Mouse (Mus musculus) kidney, embryonic 16.5 days (tissue): ENCODE data around the gene AI854703. TPM values are rescaled to one million over a fixed set of nuclear protein-coding genes. Genes with fewer than 3 reads are reported as not detected.

Source experiments
- ATAC-seq: fragments of 200-750 bp; cut with Nextera tagmentation; 2 replicates; pipeline ENCODE4 v1.8.0; 2017; ENCODE audit warnings: moderate TSS enrichment; ENCODE audit not compliant: low FRiP score, low TSS enrichment
- H3K27ac ChIP-seq: fragments of 300-500 bp; sonication (generic); 2 replicates; pipeline ENCODE4 v1.5.1; 2014; ENCODE audit warnings: low read length
- H3K27me3 ChIP-seq: fragments of 300-500 bp; sonication (generic); 2 replicates; pipeline ENCODE4 v1.6.1; 2014; ENCODE audit warnings: low read length, control low read depth, mixed read lengths; ENCODE audit not compliant: insufficient read depth
- H3K36me3 ChIP-seq: fragments of 300-500 bp; sonication (generic); 2 replicates; pipeline ENCODE4 v1.6.1; 2014; ENCODE audit warnings: low read length, control low read depth, mixed read lengths; ENCODE audit not compliant: insufficient read depth
- H3K4me1 ChIP-seq: fragments of 300-500 bp; sonication (generic); 2 replicates; pipeline ENCODE4 v1.6.1; 2014; ENCODE audit warnings: low read length, control low read depth, mixed read lengths; ENCODE audit not compliant: insufficient read depth
- H3K4me2 ChIP-seq: fragments of 300-500 bp; sonication (generic); replicated peaks from 2 replicates; pipeline ENCODE4 v1.6.1; 2014; ENCODE audit warnings: low read depth, low read length
- H3K4me3 ChIP-seq: fragments of 300-500 bp; sonication (generic); 2 replicates; pipeline ENCODE4 v1.5.1; 2014; ENCODE audit warnings: mild to moderate bottlenecking, low read length
- H3K9ac ChIP-seq: fragments of 300-500 bp; sonication (generic); replicated peaks from 2 replicates; pipeline ENCODE4 v1.6.1; 2014; ENCODE audit warnings: low read length
- H3K9me3 ChIP-seq: fragments of 300-500 bp; sonication (generic); 2 replicates; pipeline ENCODE4 v1.6.1; 2016; ENCODE audit warnings: low read length, control low read depth
- WGBS: fragments of 180-500 bp; shearing (Covaris S2); extraction: QIAGEN DNeasy Blood & Tissue Kit; methylation state at CpG from one replicate; pipeline ENCODE4 v1.1.7; 2014; 5-methylcytosine and 5-hydroxymethylcytosine counted together
- polyA plus RNA-seq: library from polyadenylated mRNA; unstranded; fragments of >200 nt; fragmentation: Nextera tagmentation; extraction: Ambion mirVana; gene quantifications from 2 replicates; pipeline ENCODE4 v1.2.1, GENCODE M21; 2015

AI854703 gene
- polyA plus RNA-seq, result 4.3 and 5.4 TPM in 2 replicates

DNA sequence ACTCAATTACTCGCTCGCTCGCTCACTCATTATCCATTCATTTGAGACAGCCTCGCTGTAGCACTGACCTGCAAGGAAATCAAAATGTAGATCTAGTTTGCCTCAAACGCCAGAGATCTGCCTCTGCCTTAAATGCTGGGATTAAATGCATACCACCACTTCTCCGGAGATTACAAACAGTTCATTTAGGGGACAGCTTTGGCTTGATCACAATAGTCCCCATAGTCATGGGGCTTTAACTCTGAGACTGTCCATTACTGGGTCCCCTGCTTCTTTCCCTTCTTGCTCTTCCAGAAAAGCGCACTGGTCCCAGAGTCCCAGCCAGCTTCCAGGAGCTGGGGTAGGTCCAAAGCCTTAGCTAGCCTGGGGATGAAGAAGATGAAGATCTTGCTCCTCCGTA lies at the start of gene AI854703:
AI854703 (plus strand) TSS at position 301 of the 400 bp plus-strand sequence.
- Histone ChIP-seq H3K4me1 (peaks cover 18% of the 10 kb centered on the region), H3K36me3 (no peaks in the 10 kb centered on the region), H3K27me3 (peaks cover 4% of the 10 kb centered on the region; the same call in 1 of the 2 replicates), H3K9me3 (no peaks in the 10 kb centered on the region), H3K9ac (peak within 1 kb of the TSS; percentile 72), H3K4me3 (peak within 1 kb of the TSS; percentile 57), H3K27ac (peak within 1 kb of the TSS; percentile 59), H3K4me2 (peak within 1 kb of the TSS; percentile 82)
- no peak for ATAC-seq
- WGBS, result 26% methylated on average over 8 of the region's 8 CpGs

DNA sequence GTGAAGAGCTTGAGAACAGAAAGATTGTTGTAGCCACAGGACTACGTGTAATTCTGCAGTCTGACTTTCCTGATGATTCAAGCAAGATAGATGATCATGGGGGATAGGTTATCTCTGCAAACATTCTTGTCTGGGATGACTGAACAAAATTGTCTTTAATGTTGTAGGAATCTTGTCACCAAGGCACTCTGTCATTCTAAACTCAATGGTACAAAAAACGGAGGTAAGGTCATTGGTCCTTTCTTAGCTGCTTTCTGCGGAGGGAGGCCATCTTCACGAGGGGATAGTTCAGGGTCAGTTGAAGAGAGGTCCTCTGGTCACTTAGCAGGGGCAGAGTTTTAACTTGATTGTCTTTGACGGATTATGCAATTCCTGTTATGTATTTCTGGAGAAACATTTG lies 47.8 kb upstream of the AI854703 start:
- Histone ChIP-seq H3K4me3 (no peak overlapping the region), H3K9ac (no peak overlapping the region), H3K36me3 (no peaks in the 10 kb centered on the region), H3K9me3 (no peaks in the 10 kb centered on the region), H3K27ac (peak overlapping the region; percentile 39; the same call in 1 of the 2 replicates), H3K27me3 (no peaks in the 10 kb centered on the region), H3K4me2 (no peak overlapping the region), H3K4me1 (peaks cover 17% of the 10 kb centered on the region; the same call in 1 of the 2 replicates)
- no peak for ATAC-seq
- 22% methylated on average over 5 of the region's 5 CpGs for whole genome bisulfite sequencing

DNA sequence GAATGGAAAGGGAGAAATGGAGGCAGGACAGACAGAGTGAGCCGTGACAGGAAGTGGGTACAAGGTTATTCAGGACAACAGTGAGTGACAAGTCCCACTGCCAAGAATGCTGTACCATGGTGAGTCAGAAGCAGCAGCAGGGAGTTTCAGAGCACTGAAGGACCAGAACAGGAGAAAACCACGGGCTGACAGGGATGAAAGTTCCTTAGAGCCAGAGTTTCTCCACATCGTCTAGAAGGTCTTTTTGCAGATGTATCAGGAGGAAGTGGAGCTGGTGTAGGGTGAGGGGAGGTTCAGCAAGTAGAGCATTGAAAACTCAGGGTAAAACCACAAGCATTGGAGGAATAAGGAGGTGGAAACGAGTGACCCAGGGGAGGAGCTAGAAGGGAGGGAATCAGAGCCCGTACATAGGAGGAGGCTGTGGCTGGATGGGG lies 47.3 kb upstream of the AI854703 start:
- 21% methylated on average over 5 of the region's 5 CpGs for WGBS

DNA sequence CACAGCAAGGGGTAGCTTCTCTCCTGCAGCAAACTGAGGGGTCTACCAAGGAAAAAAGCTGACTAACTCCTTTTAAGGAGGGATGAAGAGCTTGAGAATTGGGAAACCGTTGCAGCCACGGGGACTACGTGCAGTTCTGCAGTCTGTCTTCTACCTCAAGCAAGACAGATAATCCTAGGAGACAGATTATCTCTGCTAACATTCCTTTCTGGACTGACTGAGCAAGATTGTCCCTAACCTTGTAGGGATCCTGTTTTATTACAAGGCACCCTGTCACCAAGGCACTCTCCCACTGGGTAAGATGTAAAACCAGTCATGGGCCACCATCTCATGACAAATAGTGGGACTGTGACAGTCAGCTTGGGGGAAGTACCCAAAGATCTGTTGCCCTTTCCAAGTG lies 45.3 kb upstream of the AI854703 start:
- H3K4me2 ChIP-seq, result no peak overlapping the region
- no peaks in the 10 kb centered on the region for H3K27me3 ChIP-seq
- H3K9me3 ChIP-seq, result no peaks in the 10 kb centered on the region
- H3K36me3 ChIP-seq, result no peaks in the 10 kb centered on the region
- H3K4me1 ChIP-seq, result peaks cover 17% of the 10 kb centered on the region; the same call in 1 of the 2 replicates
- no peak overlapping the region for H3K4me3 ChIP-seq
- H3K27ac ChIP-seq, result no peak overlapping the region
- ATAC-seq, result no peak
- WGBS, result 66% methylated on average over 3 of the region's 3 CpGs
- no peak overlapping the region for H3K9ac ChIP-seq

More for the DNA sequence above, 47.3 kb upstream of the AI854703 start:
- no peak for ATAC-seq
- H3K4me2 ChIP-seq, result no peak overlapping the region
- no peak overlapping the region for H3K4me3 ChIP-seq
- no peak overlapping the region for H3K9ac ChIP-seq
- H3K27me3 ChIP-seq, result no peaks in the 10 kb centered on the region
- H3K9me3 ChIP-seq, result no peaks in the 10 kb centered on the region
- no peaks in the 10 kb centered on the region for H3K36me3 ChIP-seq
- peaks cover 17% of the 10 kb centered on the region; the same call in 1 of the 2 replicates for H3K4me1 ChIP-seq
- H3K27ac ChIP-seq, result peak overlapping the region; percentile 21; the same call in 1 of the 2 replicates

DNA sequence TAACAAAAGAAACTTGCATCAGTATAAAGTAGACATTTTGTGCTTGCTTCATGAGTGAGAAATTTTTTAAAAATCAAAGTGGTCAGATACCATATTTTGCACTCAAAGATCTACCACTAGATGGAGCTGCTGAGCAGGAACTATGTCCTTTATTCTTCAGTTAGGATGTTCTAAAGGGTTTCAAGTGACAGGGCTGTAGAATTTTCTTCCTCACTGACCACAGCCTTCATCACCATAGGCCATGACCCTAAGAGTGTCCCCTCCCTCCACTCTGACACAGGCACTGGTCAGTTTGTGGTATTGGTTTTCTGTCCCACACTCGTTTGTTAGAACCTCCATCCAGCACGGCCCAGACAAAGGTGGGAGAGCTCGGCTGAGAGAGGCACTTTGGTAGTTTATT lies 44.5 kb upstream of the AI854703 start:
- Histone ChIP-seq H3K27ac (no peak overlapping the region), H3K4me3 (no peak overlapping the region), H3K4me1 (peaks cover 17% of the 10 kb centered on the region; the same call in 1 of the 2 replicates), H3K27me3 (no peaks in the 10 kb centered on the region), H3K9ac (no peak overlapping the region), H3K36me3 (no peaks in the 10 kb centered on the region), H3K4me2 (no peak overlapping the region), H3K9me3 (no peaks in the 10 kb centered on the region)
- no peak for ATAC-seq
- 47% methylated on average over 3 of the region's 3 CpGs for WGBS

DNA sequence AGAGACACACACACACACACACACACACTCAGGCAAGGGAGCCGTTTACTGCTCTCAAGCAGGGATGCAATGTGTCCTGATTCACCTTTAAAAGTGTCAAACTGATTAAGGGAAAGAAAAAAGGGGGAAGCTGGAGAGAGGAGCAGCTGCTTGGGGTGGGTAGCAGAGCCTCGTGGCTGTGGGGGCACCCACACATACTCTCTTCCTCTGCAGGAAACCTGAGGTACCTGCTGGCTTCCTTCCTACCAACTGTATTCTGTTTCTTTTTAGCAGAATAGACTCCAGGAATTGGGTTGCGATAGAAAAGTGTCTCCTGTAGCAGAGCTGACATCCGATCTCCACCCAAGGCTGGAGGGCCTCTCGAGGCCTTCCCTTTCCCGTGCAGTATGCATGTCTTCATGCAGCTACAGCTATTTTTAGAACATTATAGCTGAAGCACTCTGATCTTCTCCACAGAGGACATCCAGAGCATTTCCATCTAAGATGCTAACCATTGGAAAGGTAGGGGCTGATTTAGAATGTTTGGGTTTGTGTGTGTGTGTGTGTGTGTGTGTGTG lies 37.3 kb upstream of the AI854703 start, which contains the start of gene Gm45021:
Gm45021 (plus strand) TSS at position 417 of the 557 bp plus-strand sequence.
- Histone ChIP-seq H3K36me3 (no peaks in the 10 kb centered on the region), H3K27me3 (no peaks in the 10 kb centered on the region), H3K9me3 (no peaks in the 10 kb centered on the region), H3K4me1 (peaks cover 20% of the 10 kb centered on the region; the same call in 1 of the 2 replicates), H3K9ac (0 out of 2 replicates have a peak within 1 kb of the TSS, but pooled peaks have one; percentile 29), H3K4me2 (no peak within 1 kb of the TSS), H3K4me3 (no peak within 1 kb of the TSS), H3K27ac (peak within 1 kb of the TSS; percentile 6; the same call in 1 of the 2 replicates)
- 11% methylated on average over 6 of the region's 6 CpGs for WGBS
- ATAC-seq, result no peak

DNA sequence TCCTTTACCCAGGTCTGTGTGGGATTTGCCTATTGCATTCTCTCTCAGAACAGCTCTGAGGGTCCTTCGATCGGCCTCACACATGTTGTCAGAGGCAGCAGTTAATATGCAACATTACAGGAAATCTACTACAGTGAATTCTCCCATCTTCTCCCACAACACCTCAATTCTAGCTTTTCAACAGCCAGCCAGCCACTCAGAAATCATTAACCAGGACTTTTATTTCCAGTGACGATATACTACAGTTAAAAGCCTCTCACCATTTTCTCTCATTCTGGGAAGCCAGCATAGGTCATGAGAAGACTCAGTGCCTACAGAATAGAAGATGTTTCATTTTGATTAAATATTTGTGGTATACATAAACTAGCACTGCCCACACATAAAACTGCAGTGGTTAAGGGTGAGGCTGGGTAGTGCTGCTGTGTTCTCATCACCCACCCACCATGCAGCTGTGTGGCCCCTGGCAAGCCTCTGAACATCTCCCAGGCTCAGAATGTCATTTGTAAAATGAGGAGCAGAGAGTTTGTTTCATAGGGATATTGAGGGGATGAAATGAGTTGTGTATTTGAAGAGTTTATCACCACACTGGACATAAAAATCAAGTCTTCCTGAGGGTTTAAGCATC lies 35.2 kb upstream of the AI854703 start:
- Histone ChIP-seq H3K4me2 (no peak overlapping the region), H3K4me3 (no peak overlapping the region), H3K9ac (no peak overlapping the region), H3K9me3 (peaks cover 5% of the 10 kb centered on the region), H3K4me1 (peaks cover 32% of the 10 kb centered on the region), H3K27me3 (no peaks in the 10 kb centered on the region), H3K36me3 (peaks cover 11% of the 10 kb centered on the region), H3K27ac (peak overlapping the region; percentile 9; the same call in 1 of the 2 replicates)
- ATAC-seq, result no peak
- 75% methylated on average over 3 of the region's 3 CpGs for WGBS

DNA sequence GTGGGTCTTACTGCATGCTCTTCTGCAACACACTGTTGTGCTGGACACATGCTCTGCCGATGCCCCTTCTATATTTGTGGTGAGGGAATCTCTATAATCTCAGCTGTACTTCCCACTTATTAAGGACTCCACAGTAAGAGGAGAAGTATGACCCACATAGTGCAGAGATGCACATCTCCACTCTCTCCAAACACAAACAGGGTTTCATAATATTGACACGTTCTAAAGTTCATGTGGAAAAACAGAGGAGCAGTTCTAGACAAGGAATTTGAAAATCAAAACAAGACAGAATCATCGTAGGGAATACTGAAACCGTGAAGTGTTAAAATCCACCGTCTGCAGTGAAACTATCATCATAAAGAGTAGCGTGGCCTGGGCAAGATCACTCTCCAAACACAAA lies 34.7 kb upstream of the AI854703 start:
- peaks cover 11% of the 10 kb centered on the region for H3K9me3 ChIP-seq
- H3K4me2 ChIP-seq, result no peak overlapping the region
- H3K9ac ChIP-seq, result no peak overlapping the region
- 87% methylated on average over 6 of the region's 6 CpGs for WGBS
- H3K4me3 ChIP-seq, result no peak overlapping the region
- H3K4me1 ChIP-seq, result peaks cover 32% of the 10 kb centered on the region
- H3K27ac ChIP-seq, result no peak overlapping the region
- H3K36me3 ChIP-seq, result peaks cover 16% of the 10 kb centered on the region
- no peak for ATAC-seq
- H3K27me3 ChIP-seq, result no peaks in the 10 kb centered on the region

DNA sequence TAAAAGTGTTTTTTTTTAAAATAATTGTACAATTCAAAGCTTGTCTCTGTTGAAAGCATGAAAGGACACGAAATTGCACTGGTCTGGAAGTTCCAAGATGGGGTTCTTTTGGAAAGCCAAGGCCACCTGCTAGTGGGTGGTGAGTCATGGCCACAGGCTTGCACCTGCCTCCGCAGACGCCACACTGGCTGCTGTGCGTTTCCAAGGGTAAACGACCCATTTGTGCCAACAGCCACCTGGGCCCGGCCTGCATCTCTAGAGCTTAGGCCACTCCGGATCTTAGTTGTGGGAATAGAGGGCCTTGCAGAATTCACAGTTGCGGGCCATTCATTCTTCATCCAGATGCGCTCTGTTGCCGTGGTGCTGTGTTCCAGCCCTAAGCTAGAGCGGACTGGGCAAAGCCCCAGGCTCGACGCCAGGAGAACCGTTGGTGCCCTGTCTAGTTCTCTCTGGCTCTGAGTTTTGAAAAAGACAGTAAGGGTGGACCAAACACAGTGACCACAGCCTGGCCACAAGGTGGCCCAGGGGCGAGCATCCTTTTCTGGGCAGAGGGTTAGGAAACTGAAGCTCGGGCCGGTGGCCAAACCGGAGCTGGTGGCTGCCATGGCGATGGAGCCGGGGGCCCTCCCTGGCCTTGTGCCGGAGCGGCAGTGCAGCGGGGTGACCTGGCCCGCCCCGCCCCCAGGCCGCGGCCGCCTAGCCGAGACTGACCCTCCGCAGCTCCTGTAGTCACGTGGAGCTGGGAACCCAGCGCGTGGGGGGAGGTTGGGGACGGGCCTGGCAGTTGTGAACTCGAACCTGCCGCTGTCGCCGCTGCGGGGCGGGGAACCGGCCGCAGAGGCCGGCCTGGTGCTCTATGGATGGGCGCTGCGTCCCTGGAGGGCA lies 33.2 kb upstream of the AI854703 start, which contains the start of the genes Repin1 and Gm44965:
Repin1 (plus strand) TSS at position 726 of the 885 bp plus-strand sequence.
Gm44965 (plus strand) TSS at position 784 of the 885 bp plus-strand sequence.
- ATAC-seq, result peak; percentile 90

More for the DNA sequence above, 33.2 kb upstream of the AI854703 start, which contains the start of the genes Repin1 and Gm44965:
- H3K27ac ChIP-seq, result peak within 1 kb of the TSS; percentile 94
- H3K9ac ChIP-seq, result peak within 1 kb of the TSS; percentile 93
- peaks cover 24% of the 10 kb centered on the region for H3K9me3 ChIP-seq
- peak within 1 kb of the TSS; percentile 81 for H3K4me2 ChIP-seq
- H3K4me1 ChIP-seq, result peaks cover 32% of the 10 kb centered on the region
- H3K27me3 ChIP-seq, result no peaks in the 10 kb centered on the region
- H3K36me3 ChIP-seq, result peaks cover 32% of the 10 kb centered on the region
- 6% methylated on average over 43 of the region's 45 CpGs for WGBS
- peak within 1 kb of the TSS; percentile 73 for H3K4me3 ChIP-seq
